29 mouse cellular contexts compared by ENCODE assay signal in genomic region chr13:91279487-91279886, GRCm38 (mm10). TPM values are rescaled to one million over a fixed set of nuclear protein-coding genes. Genes with fewer than 3 reads are reported as not detected.
DNase-seq lines count a peak whose midpoint lies in the region; ATAC-seq and TF ChIP-seq lines count a peak whose summit lies in the region.
"Had no signal": no experiment of that assay in that cellular context is flagged by ENCODE, and none has a peak within 500 bp of the region (broad histone marks: within the 10 kb centered on the region; RNA-seq: fewer than 3 reads in every experiment).

No protein-coding gene starts in this region.

- no peaks in the 10 kb centered on the region for H3K9me3 ChIP-seq in hindbrain, embryonic 15.5 days
- H3K9me3 ChIP-seq in hindbrain, embryonic 14.5 days (ENCODE audit: control insufficient read depth, low read length) = no peaks in the 10 kb centered on the region
- no peaks in the 10 kb centered on the region for H3K9me3 ChIP-seq in midbrain, embryonic 14.5 days (ENCODE audit: control insufficient read depth, low read length)
- no peaks in the 10 kb centered on the region for H3K9me3 ChIP-seq in midbrain, embryonic 10.5 days (replicated peaks)
- no peaks in the 10 kb centered on the region for H3K9me3 ChIP-seq in neural tube, embryonic 15.5 days (replicated peaks)
- H3K9me3 ChIP-seq in midbrain, postnatal 0 days (ENCODE audit: low read length) = no peaks in the 10 kb centered on the region
- H3K9me3 ChIP-seq: embryonic facial prominence, embryonic 12.5 days; embryonic facial prominence, embryonic 15.5 days; forebrain, embryonic 12.5 days; forebrain, embryonic 15.5 days; G1E; heart, embryonic 10.5 days; heart, embryonic 13.5 days had no signal

- no peaks in the 10 kb centered on the region for H3K36me3 ChIP-seq in hindbrain, embryonic 15.5 days
- H3K36me3 ChIP-seq in hindbrain, embryonic 14.5 days (replicated peaks; ENCODE audit: control insufficient read depth, insufficient read depth) = no peaks in the 10 kb centered on the region
- no peaks in the 10 kb centered on the region for H3K36me3 ChIP-seq in midbrain, embryonic 14.5 days (ENCODE audit: control insufficient read depth, insufficient read depth, low read length)
- no peaks in the 10 kb centered on the region for H3K36me3 ChIP-seq in midbrain, embryonic 10.5 days
- no peaks in the 10 kb centered on the region for H3K36me3 ChIP-seq in neural tube, embryonic 15.5 days
- H3K36me3 ChIP-seq in midbrain, postnatal 0 days (ENCODE audit: insufficient read depth, low read length) = no peaks in the 10 kb centered on the region
- H3K36me3 ChIP-seq: embryonic facial prominence, embryonic 12.5 days; embryonic facial prominence, embryonic 15.5 days; forebrain, embryonic 12.5 days; forebrain, embryonic 15.5 days; G1E; heart, embryonic 10.5 days; heart, embryonic 13.5 days had no signal

- H3K4me1 ChIP-seq in hindbrain, embryonic 15.5 days (replicated peaks) = no peaks in the 10 kb centered on the region
- H3K4me1 ChIP-seq in hindbrain, embryonic 14.5 days (replicated peaks; ENCODE audit: control insufficient read depth, insufficient read depth, low read length) = no peaks in the 10 kb centered on the region; the same call in 1 of the 2 replicates
- H3K4me1 ChIP-seq in midbrain, embryonic 14.5 days (ENCODE audit: control insufficient read depth, insufficient read depth, low read length) = no peaks in the 10 kb centered on the region
- H3K4me1 ChIP-seq in midbrain, embryonic 10.5 days = peaks cover 3% of the 10 kb centered on the region; the same call in 1 of the 2 replicates
- H3K4me1 ChIP-seq in neural tube, embryonic 15.5 days = peaks cover 4% of the 10 kb centered on the region; the same call in 1 of the 2 replicates
- H3K4me1 ChIP-seq in midbrain, postnatal 0 days (ENCODE audit: insufficient read depth, low read length) = 0 out of 2 replicates have a peak, but pooled peaks cover 2% of the 10 kb centered on the region
- H3K4me1 ChIP-seq: embryonic facial prominence, embryonic 12.5 days; embryonic facial prominence, embryonic 15.5 days; forebrain, embryonic 12.5 days; heart, embryonic 10.5 days; heart, embryonic 13.5 days had no signal

- H3K4me2 ChIP-seq in hindbrain, embryonic 15.5 days = no peak overlapping the region
- H3K4me2 ChIP-seq in hindbrain, embryonic 14.5 days (replicated peaks) = no peak overlapping the region
- no peak overlapping the region for H3K4me2 ChIP-seq in midbrain, embryonic 14.5 days (ENCODE audit: low read length)
- no peak overlapping the region for H3K4me2 ChIP-seq in neural tube, embryonic 15.5 days
- no peak overlapping the region for H3K4me2 ChIP-seq in midbrain, postnatal 0 days (ENCODE audit: low read depth, low read length, poor library complexity, severe bottlenecking)
- H3K4me2 ChIP-seq: embryonic facial prominence, embryonic 12.5 days; embryonic facial prominence, embryonic 15.5 days; forebrain, embryonic 12.5 days; forebrain, embryonic 15.5 days; heart, embryonic 13.5 days had no signal

- TF ChIP-seq CTCF in midbrain, postnatal 0 days (IDR thresholded peaks at IDR 0.05) = no peak

- no peak overlapping the region for H3K9ac ChIP-seq in hindbrain, embryonic 15.5 days
- H3K9ac ChIP-seq in hindbrain, embryonic 14.5 days = no peak overlapping the region
- no peak overlapping the region for H3K9ac ChIP-seq in midbrain, embryonic 14.5 days (replicated peaks; ENCODE audit: low read length)
- H3K9ac ChIP-seq in neural tube, embryonic 15.5 days (replicated peaks) = no peak overlapping the region
- no peak overlapping the region for H3K9ac ChIP-seq in midbrain, postnatal 0 days (replicated peaks; ENCODE audit: low read length, poor library complexity, severe bottlenecking)
- H3K9ac ChIP-seq: embryonic facial prominence, embryonic 12.5 days; embryonic facial prominence, embryonic 15.5 days; forebrain, embryonic 12.5 days; forebrain, embryonic 15.5 days; heart, embryonic 13.5 days had no signal

- no peak overlapping the region for H3K4me3 ChIP-seq in hindbrain, embryonic 15.5 days
- no peak overlapping the region for H3K4me3 ChIP-seq in hindbrain, embryonic 14.5 days (replicated peaks; ENCODE audit: low read length)
- H3K4me3 ChIP-seq in midbrain, embryonic 14.5 days (replicated peaks; ENCODE audit: low read depth, low read length) = no peak overlapping the region
- H3K4me3 ChIP-seq in midbrain, embryonic 10.5 days = no peak overlapping the region
- H3K4me3 ChIP-seq in neural tube, embryonic 15.5 days (replicated peaks) = no peak overlapping the region
- H3K4me3 ChIP-seq in midbrain, postnatal 0 days (ENCODE audit: low read depth, low read length) = no peak overlapping the region
- H3K4me3 ChIP-seq: embryonic facial prominence, embryonic 12.5 days; embryonic facial prominence, embryonic 15.5 days; forebrain, embryonic 12.5 days; forebrain, embryonic 15.5 days; heart, adult 2 months; heart, embryonic 10.5 days; heart, embryonic 13.5 days had no signal

- ATAC-seq in hindbrain, embryonic 15.5 days (ENCODE audit: low FRiP score, low read depth) = peak; percentile 46; the same call in 1 of the 2 replicates
- ATAC-seq in hindbrain, embryonic 14.5 days (ENCODE audit: low FRiP score) = no peak; the same call in 1 of the 2 replicates
- no peak for ATAC-seq in midbrain, embryonic 14.5 days (ENCODE audit: low FRiP score, low TSS enrichment)
- 0 out of 2 replicates have a peak, but pooled peaks have one; percentile 62 for ATAC-seq in neural tube, embryonic 15.5 days (ENCODE audit: low FRiP score)
- no peak; the same call in 1 of the 2 replicates for ATAC-seq in midbrain, postnatal 0 days (ENCODE audit: low FRiP score)
- ATAC-seq: forebrain, embryonic 15.5 days; inflammation-experienced regulatory T-cells, adult 6 months; Patski had no signal

- no peak for DNase-seq in hindbrain, embryonic 14.5 days (ENCODE audit: low spot score)
- DNase-seq in midbrain, embryonic 14.5 days = peak; percentile 9
- DNase-seq in midbrain, embryonic 10.5 days (ENCODE audit: low spot score) = no peak
- no peak for DNase-seq in neural tube, embryonic 10.5 days (ENCODE audit: extremely low spot score, low spot score)
- DNase-seq in midbrain, postnatal 0 days (ENCODE audit: low spot score) = peak; percentile 2
- DNase-seq: adrenal gland, postnatal 10 days; adrenal gland, postnatal 36 days; B cell, adult 2 months; cerebellum, adult 11 months; cerebellum, adult 2 months; cerebellum, adult 9-11 months; cerebellum, postnatal 25 days; gastrocnemius, postnatal 10 days; gastrocnemius, postnatal 36 days; heart, adult 2 months; heart, postnatal 14 days; heart, postnatal 4 days had no signal

- no peaks in the 10 kb centered on the region for H3K27me3 ChIP-seq in hindbrain, embryonic 15.5 days
- no peaks in the 10 kb centered on the region for H3K27me3 ChIP-seq in hindbrain, embryonic 14.5 days (ENCODE audit: control insufficient read depth, insufficient read depth, low read length)
- no peaks in the 10 kb centered on the region for H3K27me3 ChIP-seq in midbrain, embryonic 14.5 days (ENCODE audit: control insufficient read depth, insufficient read depth, low read length)
- H3K27me3 ChIP-seq in midbrain, embryonic 10.5 days (ENCODE audit: low read depth, poor library complexity, severe bottlenecking) = no peaks in the 10 kb centered on the region
- H3K27me3 ChIP-seq in neural tube, embryonic 15.5 days (replicated peaks) = no peaks in the 10 kb centered on the region
- H3K27me3 ChIP-seq in midbrain, postnatal 0 days (ENCODE audit: insufficient read depth, low read length) = no peaks in the 10 kb centered on the region
- H3K27me3 ChIP-seq: CH12.LX; embryonic facial prominence, embryonic 12.5 days; embryonic facial prominence, embryonic 15.5 days; forebrain, embryonic 12.5 days; forebrain, embryonic 15.5 days; heart, embryonic 13.5 days; Patski had no signal

- H3K27ac ChIP-seq in hindbrain, embryonic 15.5 days (replicated peaks) = no peak overlapping the region
- no peak overlapping the region for H3K27ac ChIP-seq in hindbrain, embryonic 14.5 days
- H3K27ac ChIP-seq in midbrain, embryonic 14.5 days (replicated peaks; ENCODE audit: low read depth, low read length) = no peak overlapping the region
- H3K27ac ChIP-seq in midbrain, embryonic 10.5 days (replicated peaks) = no peak overlapping the region
- H3K27ac ChIP-seq in neural tube, embryonic 15.5 days (replicated peaks) = no peak overlapping the region
- peak overlapping the region; percentile 59; the same call in 1 of the 2 replicates for H3K27ac ChIP-seq in midbrain, postnatal 0 days (ENCODE audit: low read depth, low read length)
- H3K27ac ChIP-seq: embryonic facial prominence, embryonic 12.5 days; embryonic facial prominence, embryonic 15.5 days; forebrain, embryonic 12.5 days; forebrain, embryonic 15.5 days; heart, adult 2 months; heart, embryonic 10.5 days; heart, embryonic 13.5 days had no signal

- WGBS in hindbrain, embryonic 15.5 days = 71% methylated on average over 3 of the region's 3 CpGs
- WGBS in hindbrain, embryonic 14.5 days = 80% methylated on average over 3 of the region's 3 CpGs
- 83% methylated on average over 3 of the region's 3 CpGs for WGBS in midbrain, embryonic 14.5 days
- 86% methylated on average over 3 of the region's 3 CpGs for WGBS in midbrain, embryonic 10.5 days
- 65% methylated on average over 3 of the region's 3 CpGs for WGBS in neural tube, embryonic 15.5 days
- WGBS in midbrain, postnatal 0 days = 57% methylated on average over 3 of the region's 3 CpGs

RNA-seq across cellular contexts. Expression of gene Atg10, which starts 55.7 kb away (rescaled TPM):
- 13.6 and 15.3 TPM in 2 replicates for polyA plus RNA-seq in hindbrain, embryonic 15.5 days (2015; fragmentation: Nextera tagmentation; extraction: Ambion mirVana)
- 13.3 and 17.2 TPM in 2 replicates for polyA plus RNA-seq in hindbrain, embryonic 14.5 days (2014; fragmentation: Nextera tagmentation; extraction: Ambion mirVana)
- 14.2 and 14.5 TPM in 2 replicates for polyA plus RNA-seq in midbrain, embryonic 14.5 days (2014; fragmentation: Nextera tagmentation; extraction: Ambion mirVana)
- 10.1 and 12.4 TPM in 2 replicates for polyA plus RNA-seq in midbrain, embryonic 10.5 days (2016; fragmentation: Nextera tagmentation; extraction: Ambion mirVana)
- polyA plus RNA-seq in neural tube, embryonic 15.5 days (2015; fragmentation: Nextera tagmentation; extraction: Ambion mirVana) = 14.1 and 15.9 TPM in 2 replicates
- total RNA-seq in midbrain, postnatal 0 days (2014; rRNA removed) = 3.2 and 3.8 TPM in 2 replicates
- polyA plus RNA-seq in midbrain, postnatal 0 days (2015; fragmentation: Nextera tagmentation; extraction: Ambion mirVana) = 12.3 and 13.2 TPM in 2 replicates

Comparison
In these comparisons a context has a peak if more than half of its experiments do, and no peak if none do; other contexts are left out.
1. ATAC-seq: peak in hindbrain, embryonic 15.5 days (single experiment) and neural tube, embryonic 15.5 days (single experiment); none in hindbrain, embryonic 14.5 days (single experiment), midbrain, embryonic 14.5 days (single experiment) and midbrain, postnatal 0 days (single experiment).
2. DNase-seq: peak in midbrain, embryonic 14.5 days (single experiment) and midbrain, postnatal 0 days (single experiment); none in hindbrain, embryonic 14.5 days (single experiment), midbrain, embryonic 10.5 days (single experiment) and neural tube, embryonic 10.5 days (single experiment).